Mouse (Mus musculus): ENCODE data around the gene Npcd. TPM values are rescaled to one million over a fixed set of nuclear protein-coding genes. Genes with fewer than 3 reads are reported as not detected.

Npcd gene
- polyA plus RNA-seq, 1 experiment: 0.68 TPM

DNA sequence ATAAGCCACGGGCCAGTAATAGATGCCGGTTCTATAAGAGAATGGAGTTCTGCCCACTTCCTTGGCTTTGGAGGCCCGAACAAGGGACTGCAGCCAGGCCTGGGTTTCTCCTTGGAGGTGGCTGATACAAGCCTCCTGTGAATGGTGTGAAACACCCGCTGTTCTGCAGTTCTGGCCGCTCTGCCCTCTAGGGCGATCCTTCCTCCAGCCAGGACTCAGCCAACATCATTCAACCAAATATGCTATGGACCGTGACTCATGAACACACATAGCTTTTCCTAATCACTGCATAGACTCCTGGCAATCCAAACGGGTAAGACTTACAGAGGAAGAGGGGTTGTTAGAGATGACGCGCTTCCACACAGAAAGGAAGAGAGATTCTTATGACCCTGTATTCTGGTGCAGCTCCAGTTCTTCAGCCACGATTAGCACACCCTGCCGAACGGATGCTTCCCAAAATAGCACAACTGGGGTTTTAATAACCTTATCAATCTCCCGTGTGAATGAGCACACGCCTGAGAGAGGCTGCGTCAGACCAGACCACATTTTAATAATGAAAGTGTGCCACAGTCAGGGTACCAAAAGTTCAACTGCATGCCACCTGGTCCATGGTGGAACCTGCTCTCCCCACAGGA lies 66.6 kb downstream of the Npcd start:
- H3K36me3 ChIP-seq (ENCODE audit: control insufficient read depth, insufficient read depth, low read length): no peaks in the 10 kb centered on the region
- H3K27me3 ChIP-seq (ENCODE audit: control insufficient read depth, insufficient read depth, low read length): no peaks in the 10 kb centered on the region
- no peak overlapping the region for H3K4me3 ChIP-seq (ENCODE audit: extremely low read depth, insufficient read depth, insufficient read length)
- TF ChIP-seq CTCF (IDR thresholded peaks at IDR 0.05; ENCODE audit: extremely low read depth, insufficient read depth, insufficient read length, insufficient replicate concordance) (no peak), POLR2A (IDR thresholded peaks at IDR 0.05; ENCODE audit: low read depth, low read length) (no peak)
- H3K27ac ChIP-seq (ENCODE audit: insufficient read depth, low read length): no peak overlapping the region
- WGBS: 74% methylated on average over 16 of the region's 16 CpGs
- DNase-seq (ENCODE audit: low read depth in 1 of 2, low spot score in 2 of 2): no peak
- H3K4me1 ChIP-seq (ENCODE audit: control insufficient read depth, insufficient read depth, insufficient read length): peaks cover 5% of the 10 kb centered on the region; the same call in 1 of the 2 replicates

DNA sequence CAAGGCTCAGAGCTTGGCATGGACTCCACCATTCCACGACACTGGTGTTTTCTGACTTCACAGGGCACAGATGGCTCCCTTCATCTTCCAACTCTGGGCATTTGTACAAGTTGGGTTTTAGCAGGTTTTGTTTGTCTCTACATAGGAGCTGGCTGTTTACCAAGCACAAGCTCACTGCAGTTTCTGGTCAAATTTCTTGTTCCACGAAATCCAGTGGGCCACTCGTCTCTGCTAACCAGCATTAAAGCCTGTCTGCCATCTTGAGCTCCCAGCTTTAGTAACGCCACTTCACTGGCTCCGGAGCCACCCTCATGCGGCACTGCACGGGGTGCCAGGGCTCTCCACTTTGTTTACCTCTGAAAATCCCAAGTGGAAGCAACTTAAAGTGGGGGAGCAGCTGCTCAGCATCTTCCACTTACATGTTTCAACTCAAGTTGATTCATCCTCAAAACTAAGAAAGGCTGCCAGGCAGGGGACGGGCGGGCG lies 67.4 kb downstream of the Npcd start:
- Histone ChIP-seq H3K4me3 (ENCODE audit: extremely low read depth, insufficient read depth, insufficient read length) (no peak overlapping the region), H3K27ac (ENCODE audit: insufficient read depth, low read length) (no peak overlapping the region), H3K27me3 (ENCODE audit: control insufficient read depth, insufficient read depth, low read length) (no peaks in the 10 kb centered on the region), H3K4me1 (ENCODE audit: control insufficient read depth, insufficient read depth, insufficient read length) (peaks cover 5% of the 10 kb centered on the region; the same call in 1 of the 2 replicates), H3K36me3 (ENCODE audit: control insufficient read depth, insufficient read depth, low read length) (no peaks in the 10 kb centered on the region)
- no peak for DNase-seq (ENCODE audit: low read depth in 1 of 2, low spot score in 2 of 2)
- 90% methylated on average over 10 of the region's 10 CpGs for WGBS
- TF ChIP-seq POLR2A (IDR thresholded peaks at IDR 0.05; ENCODE audit: low read depth, low read length): no peak
- no peak for TF ChIP-seq CTCF (IDR thresholded peaks at IDR 0.05; ENCODE audit: extremely low read depth, insufficient read depth, insufficient read length, insufficient replicate concordance)

- Histone ChIP-seq H3K36me3 (ENCODE audit: control insufficient read depth, insufficient read depth, low read length) (no peaks in the 10 kb centered on the region), H3K27ac (ENCODE audit: insufficient read depth, low read length) (no peak overlapping the region), H3K27me3 (ENCODE audit: control insufficient read depth, insufficient read depth, low read length) (no peaks in the 10 kb centered on the region), H3K4me1 (ENCODE audit: control insufficient read depth, insufficient read depth, insufficient read length) (peaks cover 5% of the 10 kb centered on the region; the same call in 1 of the 2 replicates), H3K4me3 (ENCODE audit: extremely low read depth, insufficient read depth, insufficient read length) (no peak overlapping the region)
- TF ChIP-seq POLR2A (IDR thresholded peaks at IDR 0.05; ENCODE audit: low read depth, low read length): no peak
- no peak for TF ChIP-seq CTCF (IDR thresholded peaks at IDR 0.05; ENCODE audit: extremely low read depth, insufficient read depth, insufficient read length, insufficient replicate concordance)
- 88% methylated on average over 10 of the region's 10 CpGs for WGBS
- no peak for DNase-seq (ENCODE audit: low read depth in 1 of 2, low spot score in 2 of 2)
These were observed 67.9 kb downstream of the Npcd start for GRCm38 (mm10) chr15:79766168-79766567.

DNA sequence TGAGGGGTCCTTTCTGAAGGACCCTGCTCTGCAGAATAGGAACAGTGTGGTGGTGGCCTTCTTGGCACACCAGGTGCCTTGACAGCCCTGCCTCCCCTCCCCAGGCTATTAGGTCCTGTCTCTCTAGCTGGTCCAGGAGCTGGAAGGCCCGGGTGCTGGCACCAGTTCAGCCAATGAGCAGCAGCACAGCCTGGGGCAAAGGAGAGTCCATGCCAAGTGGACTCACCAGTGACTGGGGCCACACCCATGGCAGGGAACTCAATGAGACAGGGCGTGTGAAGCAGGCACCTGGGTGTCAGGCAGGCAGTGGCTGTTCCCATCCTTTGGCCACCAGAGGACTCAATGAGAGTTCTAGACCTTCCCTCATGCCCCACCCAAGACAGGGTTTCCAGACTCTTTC lies 68.7 kb downstream of the Npcd start:
- WGBS: 85% methylated on average over 2 of the region's 2 CpGs
- TF ChIP-seq CTCF (IDR thresholded peaks at IDR 0.05; ENCODE audit: extremely low read depth, insufficient read depth, insufficient read length, insufficient replicate concordance): no peak
- Histone ChIP-seq H3K27ac (ENCODE audit: insufficient read depth, low read length) (no peak overlapping the region), H3K4me1 (ENCODE audit: control insufficient read depth, insufficient read depth, insufficient read length) (peaks cover 5% of the 10 kb centered on the region; the same call in 1 of the 2 replicates), H3K27me3 (ENCODE audit: control insufficient read depth, insufficient read depth, low read length) (no peaks in the 10 kb centered on the region), H3K36me3 (ENCODE audit: control insufficient read depth, insufficient read depth, low read length) (no peaks in the 10 kb centered on the region), H3K4me3 (ENCODE audit: extremely low read depth, insufficient read depth, insufficient read length) (no peak overlapping the region)
- no peak for DNase-seq (ENCODE audit: low read depth in 1 of 2, low spot score in 2 of 2)

DNA sequence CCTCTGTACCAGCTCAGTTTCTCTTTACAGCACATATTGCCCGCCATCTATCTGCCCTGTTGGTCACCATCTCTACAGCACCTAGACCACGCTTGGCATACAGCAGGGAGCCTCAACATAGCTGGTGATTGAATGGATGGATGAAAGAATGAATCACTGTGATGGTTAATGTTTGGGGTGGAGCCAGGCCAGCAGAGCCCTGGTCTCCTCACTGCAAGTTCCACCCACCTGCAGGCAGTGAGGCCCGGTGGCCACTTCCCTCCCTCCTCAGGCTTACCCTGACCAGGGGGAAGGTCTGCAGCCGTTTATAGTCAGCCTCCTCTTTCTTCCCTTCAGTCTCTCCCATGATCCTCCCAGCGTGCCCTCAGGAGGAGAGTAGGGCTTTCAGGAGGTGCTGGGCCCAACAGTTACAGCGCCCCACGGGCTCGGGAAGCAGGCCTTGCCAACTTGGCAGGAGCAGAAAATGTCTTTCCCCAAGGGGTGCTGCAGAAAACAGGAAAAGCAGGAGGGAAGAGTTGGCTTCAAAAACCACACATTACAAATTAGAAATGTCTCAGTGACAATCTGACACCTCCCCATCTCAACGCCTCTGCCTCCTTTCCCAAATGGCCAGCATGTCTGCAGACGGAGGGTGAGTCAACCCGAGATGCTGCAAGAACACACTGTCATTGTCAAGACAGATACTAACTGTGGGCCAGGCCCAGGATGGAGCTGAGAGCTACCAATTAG lies 69.3 kb downstream of the Npcd start:
- Histone ChIP-seq H3K4me1 (ENCODE audit: control insufficient read depth, insufficient read depth, insufficient read length) (peaks cover 5% of the 10 kb centered on the region; the same call in 1 of the 2 replicates), H3K27ac (ENCODE audit: insufficient read depth, low read length) (no peak overlapping the region), H3K27me3 (ENCODE audit: control insufficient read depth, insufficient read depth, low read length) (no peaks in the 10 kb centered on the region), H3K36me3 (ENCODE audit: control insufficient read depth, insufficient read depth, low read length) (no peaks in the 10 kb centered on the region), H3K4me3 (ENCODE audit: extremely low read depth, insufficient read depth, insufficient read length) (no peak overlapping the region)
- WGBS: 82% methylated on average over 11 of the region's 11 CpGs
- DNase-seq (ENCODE audit: low read depth in 1 of 2, low spot score in 2 of 2): no peak
- TF ChIP-seq POLR2A (IDR thresholded peaks at IDR 0.05; ENCODE audit: low read depth, low read length): no peak
- TF ChIP-seq CTCF (IDR thresholded peaks at IDR 0.05; ENCODE audit: extremely low read depth, insufficient read depth, insufficient read length, insufficient replicate concordance): no peak

DNA sequence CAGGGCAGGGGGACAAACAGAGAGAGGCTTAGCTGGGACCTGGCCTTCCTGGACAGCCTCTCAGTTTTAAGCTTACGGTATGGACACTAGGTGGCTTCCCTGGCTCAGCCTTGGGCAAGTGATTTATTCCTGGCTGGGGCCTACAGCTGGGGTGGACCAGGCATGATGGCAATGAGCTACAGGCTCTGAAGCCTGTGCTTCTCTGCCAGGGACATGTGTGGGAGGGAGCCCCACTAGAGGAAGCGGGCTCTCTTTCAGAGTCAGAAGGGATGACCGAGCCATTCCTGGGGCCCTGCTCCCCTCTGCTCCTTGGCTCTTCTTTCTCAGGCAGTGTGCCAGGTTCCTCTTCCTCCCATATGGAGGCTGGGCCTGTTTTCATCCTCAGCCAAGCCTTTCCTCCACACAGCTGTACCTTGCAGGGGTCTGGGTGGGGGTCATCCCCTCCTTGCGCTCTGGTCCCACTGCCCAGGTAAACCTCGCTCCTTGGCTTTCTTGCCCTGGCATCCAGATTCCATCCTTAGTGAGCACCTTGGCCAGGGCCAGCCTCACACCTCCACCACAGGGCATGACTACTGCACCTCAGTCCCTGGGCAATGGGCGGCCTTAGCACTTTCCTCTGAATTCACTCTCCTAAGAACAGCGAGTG lies 70.3 kb downstream of the Npcd start:
- TF ChIP-seq CTCF (IDR thresholded peaks at IDR 0.05; ENCODE audit: extremely low read depth, insufficient read depth, insufficient read length, insufficient replicate concordance) (no peak), POLR2A (IDR thresholded peaks at IDR 0.05; ENCODE audit: low read depth, low read length) (no peak)
- no peak for DNase-seq (ENCODE audit: low read depth in 1 of 2, low spot score in 2 of 2)
- whole genome bisulfite sequencing: 86% methylated on average over 7 of the region's 7 CpGs
- no peak overlapping the region for H3K27ac ChIP-seq (ENCODE audit: insufficient read depth, low read length)
- H3K4me3 ChIP-seq (ENCODE audit: extremely low read depth, insufficient read depth, insufficient read length): no peak overlapping the region
- no peaks in the 10 kb centered on the region for H3K27me3 ChIP-seq (ENCODE audit: control insufficient read depth, insufficient read depth, low read length)
- no peaks in the 10 kb centered on the region for H3K36me3 ChIP-seq (ENCODE audit: control insufficient read depth, insufficient read depth, low read length)
- H3K4me1 ChIP-seq (ENCODE audit: control insufficient read depth, insufficient read depth, insufficient read length): peaks cover 5% of the 10 kb centered on the region; the same call in 1 of the 2 replicates

All from spleen, adult 2 months (tissue).